Mouse (Mus musculus) stomach, postnatal 0 days (tissue): ENCODE measurements around the gene Ptprn2.

Source experiments
- CTCF ChIP-seq: IDR thresholded peaks from 2 replicates; pipeline ENCODE4 v1.5.1; 2016; ENCODE audit warnings: antibody characterized with exemption, low read depth, mild to moderate bottlenecking, moderate library complexity
- EP300 ChIP-seq: optimal IDR thresholded peaks from 2 replicates; pipeline ENCODE3; 2016; ENCODE audit warnings: antibody characterized with exemption

DNA sequence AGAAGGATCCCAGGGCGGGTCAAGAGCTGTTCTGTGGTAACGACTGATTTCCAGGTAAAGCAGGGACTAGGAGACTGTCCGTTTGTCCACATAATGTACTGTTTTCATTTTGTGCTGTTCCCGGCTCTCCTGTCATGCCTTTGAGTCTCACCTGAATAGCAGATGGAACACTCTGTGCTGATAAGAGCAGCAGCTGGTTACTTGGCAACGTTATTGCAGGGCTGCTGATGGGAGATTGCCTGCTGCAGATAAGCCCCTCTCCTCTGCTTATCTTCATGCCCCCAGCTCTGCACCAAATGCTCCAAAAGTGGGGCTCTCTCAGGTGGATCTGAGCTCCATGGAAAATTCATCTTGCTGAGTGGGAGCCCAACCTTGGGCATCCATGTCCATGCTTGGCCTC lies 224.0 kb downstream of the Ptprn2 start:
- TF ChIP-seq EP300 (no peak), CTCF (no peak)
